Mouse (Mus musculus): ENCODE results near the gene Morc4. TPM values are rescaled to one million over a fixed set of nuclear protein-coding genes. Genes with fewer than 3 reads are reported as not detected.

The Morc4 gene
- polyA plus RNA-seq, 1 experiment from 2014 or later, result 18.0 TPM

- WGBS, result 69% methylated on average over 6 of the region's 6 CpGs
- Histone ChIP-seq H3K36me3 (ENCODE audit: control insufficient read depth, insufficient read depth, low read length) (no peaks in the 10 kb centered on the region), H3K27me3 (ENCODE audit: control insufficient read depth, insufficient read depth, low read length) (no peaks in the 10 kb centered on the region), H3K4me1 (ENCODE audit: control insufficient read depth, insufficient read depth, low read length) (no peaks in the 10 kb centered on the region), H3K4me3 (replicated peaks; ENCODE audit: low read length) (no peak overlapping the region), H3K9ac (ENCODE audit: low read length) (no peak overlapping the region), H3K9me3 (replicated peaks; ENCODE audit: control insufficient read depth, low read length) (no peaks in the 10 kb centered on the region), H3K27ac (ENCODE audit: low read length) (no peak overlapping the region), H3K4me2 (ENCODE audit: low read depth, low read length) (no peak overlapping the region)
- ATAC-seq (ENCODE audit: insufficient read depth, low FRiP score), result no peak
These were observed 30.4 kb downstream of the Morc4 start for GRCm38 (mm10) chrX:139841091-139841490.

- Histone ChIP-seq H3K4me1 (ENCODE audit: control insufficient read depth, insufficient read depth, low read length) (no peaks in the 10 kb centered on the region), H3K9me3 (replicated peaks; ENCODE audit: control insufficient read depth, low read length) (no peaks in the 10 kb centered on the region), H3K27ac (ENCODE audit: low read length) (no peak overlapping the region), H3K27me3 (ENCODE audit: control insufficient read depth, insufficient read depth, low read length) (no peaks in the 10 kb centered on the region), H3K4me3 (replicated peaks; ENCODE audit: low read length) (no peak overlapping the region), H3K9ac (ENCODE audit: low read length) (no peak overlapping the region), H3K4me2 (ENCODE audit: low read depth, low read length) (no peak overlapping the region), H3K36me3 (ENCODE audit: control insufficient read depth, insufficient read depth, low read length) (no peaks in the 10 kb centered on the region)
- 32% methylated on average over 3 of the region's 3 CpGs for WGBS
- ATAC-seq (ENCODE audit: insufficient read depth, low FRiP score), result no peak
These were observed 32.4 kb downstream of the Morc4 start for GRCm38 (mm10) chrX:139839057-139839456.

GRCm38 (mm10) chrX:139832464-139832863, 39.0 kb downstream of the Morc4 start:
- WGBS, result 19% methylated on average over 5 of the region's 5 CpGs
- H3K9ac ChIP-seq (ENCODE audit: low read length), result no peak overlapping the region
- no peak for ATAC-seq (ENCODE audit: insufficient read depth, low FRiP score)

GRCm38 (mm10) chrX:139828363-139829092, 42.9 kb downstream of the Morc4 start:
- Histone ChIP-seq H3K9me3 (replicated peaks; ENCODE audit: control insufficient read depth, low read length) (no peaks in the 10 kb centered on the region), H3K27ac (ENCODE audit: low read length) (no peak overlapping the region), H3K36me3 (ENCODE audit: control insufficient read depth, insufficient read depth, low read length) (no peaks in the 10 kb centered on the region), H3K4me2 (ENCODE audit: low read depth, low read length) (no peak overlapping the region), H3K4me3 (replicated peaks; ENCODE audit: low read length) (no peak overlapping the region), H3K27me3 (ENCODE audit: control insufficient read depth, insufficient read depth, low read length) (peaks cover 4% of the 10 kb centered on the region; the same call in 1 of the 2 replicates), H3K4me1 (ENCODE audit: control insufficient read depth, insufficient read depth, low read length) (no peaks in the 10 kb centered on the region), H3K9ac (ENCODE audit: low read length) (no peak overlapping the region)
- no peak for ATAC-seq (ENCODE audit: insufficient read depth, low FRiP score)
- WGBS, result 88% methylated on average over 6 of the region's 6 CpGs

More at GRCm38 (mm10) chrX:139832464-139832863, 39.0 kb downstream of the Morc4 start:
- Histone ChIP-seq H3K9me3 (replicated peaks; ENCODE audit: control insufficient read depth, low read length) (no peaks in the 10 kb centered on the region), H3K27me3 (ENCODE audit: control insufficient read depth, insufficient read depth, low read length) (peaks cover 4% of the 10 kb centered on the region; the same call in 1 of the 2 replicates), H3K4me3 (replicated peaks; ENCODE audit: low read length) (no peak overlapping the region), H3K36me3 (ENCODE audit: control insufficient read depth, insufficient read depth, low read length) (no peaks in the 10 kb centered on the region), H3K4me1 (ENCODE audit: control insufficient read depth, insufficient read depth, low read length) (no peaks in the 10 kb centered on the region), H3K27ac (ENCODE audit: low read length) (no peak overlapping the region), H3K4me2 (ENCODE audit: low read depth, low read length) (no peak overlapping the region)

- ATAC-seq (ENCODE audit: insufficient read depth, low FRiP score), result no peak
- Histone ChIP-seq H3K36me3 (ENCODE audit: control insufficient read depth, insufficient read depth, low read length) (no peaks in the 10 kb centered on the region), H3K9me3 (replicated peaks; ENCODE audit: control insufficient read depth, low read length) (no peaks in the 10 kb centered on the region), H3K4me3 (replicated peaks; ENCODE audit: low read length) (no peak overlapping the region), H3K9ac (ENCODE audit: low read length) (no peak overlapping the region), H3K4me2 (ENCODE audit: low read depth, low read length) (no peak overlapping the region), H3K27me3 (ENCODE audit: control insufficient read depth, insufficient read depth, low read length) (peaks cover 4% of the 10 kb centered on the region; the same call in 1 of the 2 replicates), H3K4me1 (ENCODE audit: control insufficient read depth, insufficient read depth, low read length) (no peaks in the 10 kb centered on the region), H3K27ac (ENCODE audit: low read length) (no peak overlapping the region)
- WGBS, result 89% methylated on average over 4 of the region's 4 CpGs
These were observed 44.6 kb downstream of the Morc4 start for GRCm38 (mm10) chrX:139826926-139827325.

GRCm38 (mm10) chrX:139825402-139825801, 46.1 kb downstream of the Morc4 start:
- no peak overlapping the region for H3K4me3 ChIP-seq (replicated peaks; ENCODE audit: low read length)
- no peak overlapping the region for H3K9ac ChIP-seq (ENCODE audit: low read length)
- no peaks in the 10 kb centered on the region for H3K9me3 ChIP-seq (replicated peaks; ENCODE audit: control insufficient read depth, low read length)
- no peak overlapping the region for H3K27ac ChIP-seq (ENCODE audit: low read length)
- H3K27me3 ChIP-seq (ENCODE audit: control insufficient read depth, insufficient read depth, low read length), result no peaks in the 10 kb centered on the region; the same call in 1 of the 2 replicates
- no peaks in the 10 kb centered on the region for H3K36me3 ChIP-seq (ENCODE audit: control insufficient read depth, insufficient read depth, low read length)
- no peaks in the 10 kb centered on the region for H3K4me1 ChIP-seq (ENCODE audit: control insufficient read depth, insufficient read depth, low read length)
- 71% methylated on average over 1 of the region's 1 CpGs for WGBS
- no peak for ATAC-seq (ENCODE audit: insufficient read depth, low FRiP score)
- no peak overlapping the region for H3K4me2 ChIP-seq (ENCODE audit: low read depth, low read length)

- Histone ChIP-seq H3K4me3 (replicated peaks; ENCODE audit: low read length) (no peak overlapping the region), H3K4me2 (ENCODE audit: low read depth, low read length) (no peak overlapping the region), H3K9ac (ENCODE audit: low read length) (no peak overlapping the region), H3K27ac (ENCODE audit: low read length) (no peak overlapping the region), H3K9me3 (replicated peaks; ENCODE audit: control insufficient read depth, low read length) (no peaks in the 10 kb centered on the region), H3K4me1 (ENCODE audit: control insufficient read depth, insufficient read depth, low read length) (no peaks in the 10 kb centered on the region), H3K36me3 (ENCODE audit: control insufficient read depth, insufficient read depth, low read length) (no peaks in the 10 kb centered on the region), H3K27me3 (ENCODE audit: control insufficient read depth, insufficient read depth, low read length) (no peaks in the 10 kb centered on the region; the same call in 1 of the 2 replicates)
- WGBS, result 69% methylated on average over 5 of the region's 5 CpGs
- ATAC-seq (ENCODE audit: insufficient read depth, low FRiP score), result no peak
These were observed 56.3 kb downstream of the Morc4 start for GRCm38 (mm10) chrX:139815201-139815600.

GRCm38 (mm10) chrX:139814018-139814635, 57.4 kb downstream of the Morc4 start:
- Histone ChIP-seq H3K27ac (ENCODE audit: low read length) (no peak overlapping the region), H3K27me3 (ENCODE audit: control insufficient read depth, insufficient read depth, low read length) (no peaks in the 10 kb centered on the region; the same call in 1 of the 2 replicates), H3K36me3 (ENCODE audit: control insufficient read depth, insufficient read depth, low read length) (no peaks in the 10 kb centered on the region), H3K4me2 (ENCODE audit: low read depth, low read length) (no peak overlapping the region), H3K4me3 (replicated peaks; ENCODE audit: low read length) (no peak overlapping the region), H3K9me3 (replicated peaks; ENCODE audit: control insufficient read depth, low read length) (no peaks in the 10 kb centered on the region), H3K4me1 (ENCODE audit: control insufficient read depth, insufficient read depth, low read length) (no peaks in the 10 kb centered on the region), H3K9ac (ENCODE audit: low read length) (no peak overlapping the region)
- WGBS, result 68% methylated on average over 8 of the region's 8 CpGs
- ATAC-seq (ENCODE audit: insufficient read depth, low FRiP score), result no peak

GRCm38 (mm10) chrX:139813299-139814002, 58.0 kb downstream of the Morc4 start:
- H3K9me3 ChIP-seq (replicated peaks; ENCODE audit: control insufficient read depth, low read length), result no peaks in the 10 kb centered on the region
- no peaks in the 10 kb centered on the region; the same call in 1 of the 2 replicates for H3K27me3 ChIP-seq (ENCODE audit: control insufficient read depth, insufficient read depth, low read length)
- no peak overlapping the region for H3K4me2 ChIP-seq (ENCODE audit: low read depth, low read length)
- no peak overlapping the region for H3K27ac ChIP-seq (ENCODE audit: low read length)
- H3K9ac ChIP-seq (ENCODE audit: low read length), result no peak overlapping the region
- WGBS, result 63% methylated on average over 9 of the region's 9 CpGs
- no peaks in the 10 kb centered on the region for H3K36me3 ChIP-seq (ENCODE audit: control insufficient read depth, insufficient read depth, low read length)
- H3K4me1 ChIP-seq (ENCODE audit: control insufficient read depth, insufficient read depth, low read length), result no peaks in the 10 kb centered on the region
- no peak for ATAC-seq (ENCODE audit: insufficient read depth, low FRiP score)
- no peak overlapping the region for H3K4me3 ChIP-seq (replicated peaks; ENCODE audit: low read length)

Measured in stomach, embryonic 16.5 days (tissue).